Mouse (Mus musculus) heart, adult 8-10 months (tissue): ENCODE data around the gene Stam2. TPM values are rescaled to one million over a fixed set of nuclear protein-coding genes. Genes with fewer than 3 reads are reported as not detected.

Source experiments
- DNase-seq: peaks from one replicate; pipeline ENCODE4 v3.0.0; 2022; ENCODE audit warnings: low spot score
- total RNA-seq, 4 experiments: library from RNA; stranded (reverse); gene quantifications; 2 replicates each; pipeline ENCODE4 v1.2.4; 2022

Stam2 gene
- total RNA-seq, 4 experiments from 2014 or later: 15.9 to 21.3 (median 17.8) TPM

DNA sequence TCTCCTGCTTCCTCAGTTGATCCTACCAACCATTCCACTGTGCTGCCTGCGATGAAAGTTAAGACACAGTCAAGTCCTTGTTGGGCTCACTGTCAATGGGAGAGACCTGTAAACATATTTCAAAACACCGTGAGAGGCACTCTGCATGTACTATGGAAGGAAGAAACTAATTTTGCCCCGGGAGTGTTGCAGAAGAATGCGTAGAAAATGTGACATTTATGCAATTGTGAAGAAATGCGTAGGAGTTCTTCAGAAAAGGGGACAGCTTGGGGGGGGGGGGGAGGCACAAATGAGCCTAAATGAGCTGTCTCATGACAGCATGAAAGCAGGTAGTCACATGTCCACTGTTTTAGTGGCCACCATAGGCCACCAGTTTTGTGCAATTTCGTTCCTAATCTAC lies 90.5 kb downstream of the Stam2 start:
- DNase-seq: no peak

GRCm38 (mm10) chr2:52647255-52647998 lies 94.7 kb downstream of the Stam2 start:
- DNase-seq: peak; percentile 21

DNA sequence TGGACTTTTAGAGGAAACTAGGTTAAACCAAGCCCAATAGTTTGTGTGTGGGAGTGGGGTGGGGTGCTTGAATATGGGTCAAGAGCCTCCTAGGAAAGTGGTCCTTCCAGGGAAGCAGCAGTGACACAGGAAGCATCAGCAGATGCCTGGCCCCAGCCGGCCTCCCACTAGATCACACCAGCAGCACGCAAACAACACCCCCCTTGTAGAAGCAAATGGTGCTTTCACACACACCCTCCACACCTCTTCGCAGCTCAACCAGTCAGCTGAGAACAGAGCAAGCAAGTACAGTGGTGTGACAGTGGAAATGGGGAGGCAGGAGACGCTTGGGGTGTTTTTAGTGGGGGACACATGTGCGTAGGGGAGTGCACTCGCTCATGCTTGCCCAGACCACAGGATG lies 98.4 kb downstream of the Stam2 start:
- DNase-seq: no peak

Other genes with a start within 250 kb of the Stam2 start
- under 1 TPM; 0.31 to 0.89 (median 0.65) TPM for gene Cacnb4, start 65.5 kb downstream of the Stam2 start, total RNA-seq
- gene Fmnl2, start 115.6 kb upstream of the Stam2 start, total RNA-seq: 1 to 10 TPM; 4.4 to 5.0 (median 4.8) TPM